15 mouse cellular contexts compared by ENCODE assay signal in the genomic region with DNA sequence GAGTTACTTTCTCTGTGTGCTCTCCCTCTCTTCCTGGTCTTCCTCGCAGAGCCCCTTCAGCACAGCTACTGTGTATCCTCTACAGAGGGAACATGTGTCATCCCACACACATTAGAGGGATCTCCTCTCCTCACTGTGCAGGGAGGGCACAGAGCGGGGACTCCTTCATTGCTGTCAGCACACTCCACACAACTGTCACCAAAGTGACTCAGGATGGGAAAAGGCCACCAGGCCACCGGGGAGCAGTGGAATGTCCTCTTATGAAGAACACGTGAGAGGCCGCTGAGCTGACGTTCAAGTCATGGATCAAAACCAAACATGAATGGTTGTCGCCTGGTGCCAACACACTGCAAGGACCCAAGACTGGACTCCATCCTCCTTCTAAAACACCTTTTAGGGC. TPM values are rescaled to one million over a fixed set of nuclear protein-coding genes. Genes with fewer than 3 reads are reported as not detected.
DNase-seq lines count a peak whose midpoint lies in the region; ATAC-seq lines count a peak whose summit lies in the region.
"Had no signal": no experiment of that assay in that cellular context is flagged by ENCODE, and none has a peak within 500 bp of the region (broad histone marks: within the 10 kb centered on the region; RNA-seq: fewer than 3 reads in every experiment).

No protein-coding gene starts in this region.

- peaks cover 57% of the 10 kb centered on the region for H3K4me1 ChIP-seq in heart, embryonic 11.5 days (ENCODE audit: control insufficient read depth, insufficient read depth, low read length)
- H3K4me1 ChIP-seq in midbrain, embryonic 10.5 days: peaks cover 53% of the 10 kb centered on the region
- peaks cover 21% of the 10 kb centered on the region for H3K4me1 ChIP-seq in midbrain, embryonic 16.5 days (ENCODE audit: control insufficient read depth, insufficient read depth, low read length)
- peaks cover 55% of the 10 kb centered on the region for H3K4me1 ChIP-seq in heart, embryonic 16.5 days (ENCODE audit: control insufficient read depth, insufficient read depth, low read length)
- peaks cover 23% of the 10 kb centered on the region for H3K4me1 ChIP-seq in stomach, embryonic 16.5 days (ENCODE audit: control insufficient read depth, insufficient read depth, low read length)
- peaks cover 17% of the 10 kb centered on the region for H3K4me1 ChIP-seq in midbrain, embryonic 11.5 days (ENCODE audit: control insufficient read depth, insufficient read depth, low read length)

- H3K4me3 ChIP-seq in heart, embryonic 11.5 days (ENCODE audit: low read depth, low read length): no peak overlapping the region
- H3K4me3 ChIP-seq in midbrain, embryonic 10.5 days: no peak overlapping the region
- H3K4me3 ChIP-seq in midbrain, embryonic 16.5 days (ENCODE audit: low read depth, low read length): no peak overlapping the region
- no peak overlapping the region for H3K4me3 ChIP-seq in heart, embryonic 16.5 days (ENCODE audit: low read length)
- H3K4me3 ChIP-seq in stomach, embryonic 16.5 days (replicated peaks; ENCODE audit: low read length): no peak overlapping the region
- no peak overlapping the region for H3K4me3 ChIP-seq in midbrain, embryonic 11.5 days (ENCODE audit: low read depth, low read length)
- H3K4me3 ChIP-seq: intestine, embryonic 15.5 days had no signal

- 0 out of 2 replicates have a peak overlapping the region, but pooled peaks have one; percentile 36 for H3K27ac ChIP-seq in heart, embryonic 11.5 days (ENCODE audit: low read depth, low read length)
- H3K27ac ChIP-seq in midbrain, embryonic 10.5 days (replicated peaks): peak overlapping the region; percentile 38; the same call in 1 of the 2 replicates
- no peak overlapping the region for H3K27ac ChIP-seq in midbrain, embryonic 16.5 days (ENCODE audit: low read length)
- peak overlapping the region; percentile 17 for H3K27ac ChIP-seq in heart, embryonic 16.5 days (ENCODE audit: low read length)
- peak overlapping the region; percentile 59 for H3K27ac ChIP-seq in stomach, embryonic 16.5 days (ENCODE audit: low read length)
- H3K27ac ChIP-seq in midbrain, embryonic 11.5 days (ENCODE audit: low read depth, low read length): no peak overlapping the region

- DNase-seq in heart, adult 8-10 months (ENCODE audit: low spot score): no peak
- no peak for DNase-seq in midbrain, embryonic 10.5 days (ENCODE audit: low spot score)
- no peak for DNase-seq in midbrain, embryonic 11.5 days (ENCODE audit: low spot score, missing footprints)
- no peak for DNase-seq in urinary bladder, postnatal 4 days (ENCODE audit: low spot score in 2 of 2)
- DNase-seq: cerebellum, postnatal 14 days; kidney, postnatal 14 days; layer of hippocampus, postnatal 36 days; lung, postnatal 10 days; midbrain, embryonic 14.5 days had no signal

- peak overlapping the region; percentile 16; the same call in 1 of the 2 replicates for H3K9ac ChIP-seq in heart, embryonic 11.5 days (ENCODE audit: low read depth, low read length)
- no peak overlapping the region for H3K9ac ChIP-seq in midbrain, embryonic 16.5 days (ENCODE audit: low read depth, low read length)
- H3K9ac ChIP-seq in heart, embryonic 16.5 days (ENCODE audit: low read length): no peak overlapping the region
- no peak overlapping the region; the same call in 1 of the 2 replicates for H3K9ac ChIP-seq in stomach, embryonic 16.5 days (ENCODE audit: low read length)
- H3K9ac ChIP-seq in midbrain, embryonic 11.5 days (ENCODE audit: low read length): no peak overlapping the region
- H3K9ac ChIP-seq: intestine, embryonic 15.5 days had no signal

- no peaks in the 10 kb centered on the region for H3K27me3 ChIP-seq in heart, embryonic 11.5 days (ENCODE audit: control insufficient read depth, insufficient read depth, low read length)
- H3K27me3 ChIP-seq in midbrain, embryonic 10.5 days (ENCODE audit: low read depth, poor library complexity, severe bottlenecking): no peaks in the 10 kb centered on the region
- H3K27me3 ChIP-seq in midbrain, embryonic 16.5 days (ENCODE audit: control insufficient read depth, insufficient read depth, low read depth, low read length): no peaks in the 10 kb centered on the region
- H3K27me3 ChIP-seq in heart, embryonic 16.5 days (ENCODE audit: control insufficient read depth, insufficient read depth, low read length): no peaks in the 10 kb centered on the region
- H3K27me3 ChIP-seq in stomach, embryonic 16.5 days (ENCODE audit: control insufficient read depth, insufficient read depth, low read length): no peaks in the 10 kb centered on the region
- H3K27me3 ChIP-seq in midbrain, embryonic 11.5 days (ENCODE audit: control insufficient read depth, insufficient read depth, low read length): no peaks in the 10 kb centered on the region
- H3K27me3 ChIP-seq: intestine, embryonic 15.5 days; Patski had no signal

- no peak for ATAC-seq in heart, embryonic 11.5 days (replicated peaks; ENCODE audit: insufficient number of reproducible peaks, low FRiP score, low TSS enrichment)
- no peak for ATAC-seq in midbrain, embryonic 16.5 days
- ATAC-seq in heart, embryonic 16.5 days (replicated peaks; ENCODE audit: extremely low read depth, insufficient read depth, low FRiP score): no peak
- ATAC-seq in stomach, embryonic 16.5 days (ENCODE audit: insufficient read depth, low FRiP score): no peak
- ATAC-seq in midbrain, embryonic 11.5 days (ENCODE audit: low FRiP score): no peak
- ATAC-seq: Patski had no signal

- 71% methylated on average over 7 of the region's 7 CpGs for WGBS in heart, embryonic 11.5 days (ENCODE audit: insufficient replicate concordance)
- 90% methylated on average over 7 of the region's 7 CpGs for WGBS in midbrain, embryonic 10.5 days
- 90% methylated on average over 7 of the region's 7 CpGs for WGBS in midbrain, embryonic 16.5 days
- 49% methylated on average over 7 of the region's 7 CpGs for WGBS in heart, embryonic 16.5 days
- 70% methylated on average over 7 of the region's 7 CpGs for WGBS in stomach, embryonic 16.5 days
- 84% methylated on average over 7 of the region's 7 CpGs for WGBS in midbrain, embryonic 11.5 days

- H3K36me3 ChIP-seq in heart, embryonic 11.5 days (ENCODE audit: control insufficient read depth, insufficient read depth, low read length): no peaks in the 10 kb centered on the region
- no peaks in the 10 kb centered on the region for H3K36me3 ChIP-seq in midbrain, embryonic 10.5 days
- H3K36me3 ChIP-seq in midbrain, embryonic 16.5 days (ENCODE audit: control insufficient read depth, insufficient read depth, low read length): no peaks in the 10 kb centered on the region
- no peaks in the 10 kb centered on the region for H3K36me3 ChIP-seq in heart, embryonic 16.5 days (ENCODE audit: control insufficient read depth, insufficient read depth)
- H3K36me3 ChIP-seq in stomach, embryonic 16.5 days (ENCODE audit: control insufficient read depth, insufficient read depth, low read length): no peaks in the 10 kb centered on the region
- H3K36me3 ChIP-seq in midbrain, embryonic 11.5 days (ENCODE audit: control insufficient read depth, insufficient read depth, low read length): no peaks in the 10 kb centered on the region
- H3K36me3 ChIP-seq: intestine, embryonic 15.5 days had no signal

- H3K9me3 ChIP-seq in heart, embryonic 11.5 days (replicated peaks; ENCODE audit: control insufficient read depth, low read length): no peaks in the 10 kb centered on the region
- no peaks in the 10 kb centered on the region for H3K9me3 ChIP-seq in midbrain, embryonic 10.5 days (replicated peaks)
- H3K9me3 ChIP-seq in midbrain, embryonic 16.5 days (replicated peaks; ENCODE audit: control insufficient read depth, low read length, poor library complexity, severe bottlenecking): no peaks in the 10 kb centered on the region
- no peaks in the 10 kb centered on the region for H3K9me3 ChIP-seq in heart, embryonic 16.5 days (replicated peaks; ENCODE audit: control insufficient read depth, low read length)
- no peaks in the 10 kb centered on the region for H3K9me3 ChIP-seq in stomach, embryonic 16.5 days (replicated peaks; ENCODE audit: control insufficient read depth, low read length)
- H3K9me3 ChIP-seq in midbrain, embryonic 11.5 days (ENCODE audit: control insufficient read depth, low read length): no peaks in the 10 kb centered on the region
- H3K9me3 ChIP-seq: intestine, embryonic 15.5 days had no signal

- no peak overlapping the region for H3K4me2 ChIP-seq in heart, embryonic 11.5 days
- H3K4me2 ChIP-seq in midbrain, embryonic 16.5 days (ENCODE audit: low read length): no peak overlapping the region
- H3K4me2 ChIP-seq in heart, embryonic 16.5 days (ENCODE audit: low read depth, low read length): no peak overlapping the region
- H3K4me2 ChIP-seq in stomach, embryonic 16.5 days (ENCODE audit: low read depth, low read length): peak overlapping the region; percentile 6; the same call in 1 of the 2 replicates
- H3K4me2 ChIP-seq in midbrain, embryonic 11.5 days: no peak overlapping the region
- H3K4me2 ChIP-seq: intestine, embryonic 15.5 days had no signal

RNA-seq across cellular contexts. Expression of a gene that starts 38.0 kb away (rescaled TPM):
- 11.0 and 13.7 TPM in 2 replicates for polyA plus RNA-seq in heart, embryonic 11.5 days (2014; fragmentation: Nextera tagmentation; extraction: Ambion mirVana)
- total RNA-seq in heart, adult 8-10 months (2022): 10 to 100 TPM; 56.5 to 72.3 (median 68.6) TPM
- 5.6 and 5.9 TPM in 2 replicates for polyA plus RNA-seq in midbrain, embryonic 10.5 days (2016; fragmentation: Nextera tagmentation; extraction: Ambion mirVana)
- 15.4 and 16.7 TPM in 2 replicates for polyA plus RNA-seq in midbrain, embryonic 16.5 days (2015; fragmentation: Nextera tagmentation; extraction: Ambion mirVana)
- polyA plus RNA-seq in heart, embryonic 16.5 days (2015; fragmentation: Nextera tagmentation; extraction: Ambion mirVana): 17.6 and 22.5 TPM in 2 replicates
- polyA plus RNA-seq in stomach, embryonic 16.5 days (2015; fragmentation: Nextera tagmentation; extraction: Ambion mirVana): 11.5 and 14.1 TPM in 2 replicates
- polyA plus RNA-seq in midbrain, embryonic 11.5 days (2014; fragmentation: Nextera tagmentation; extraction: Ambion mirVana): 4.9 and 5.0 TPM in 2 replicates

Comparison
In these comparisons a context has a peak if more than half of its experiments do, and no peak if none do; other contexts are left out.
1. H3K27ac ChIP-seq: peak in heart, embryonic 11.5 days (single experiment), midbrain, embryonic 10.5 days (single experiment), heart, embryonic 16.5 days (single experiment) and stomach, embryonic 16.5 days (single experiment); none in midbrain, embryonic 16.5 days (single experiment) and midbrain, embryonic 11.5 days (single experiment).